Mouse (Mus musculus) bone marrow macrophage, adult 2 months (primary cell): ENCODE measurements around the gene Ago1.

Experiments used
- CTCF ChIP-seq: IDR thresholded peaks from 2 replicates; pipeline ENCODE4 v1.5.1; 2012; ENCODE audit warnings: low read depth, mild to moderate bottlenecking, low read length, moderate library complexity
- POLR2A ChIP-seq: IDR thresholded peaks from 2 replicates; pipeline ENCODE4 v1.6.1; 2012; ENCODE audit warnings: mild to moderate bottlenecking, low read depth, low read length, borderline replicate concordance

DNA sequence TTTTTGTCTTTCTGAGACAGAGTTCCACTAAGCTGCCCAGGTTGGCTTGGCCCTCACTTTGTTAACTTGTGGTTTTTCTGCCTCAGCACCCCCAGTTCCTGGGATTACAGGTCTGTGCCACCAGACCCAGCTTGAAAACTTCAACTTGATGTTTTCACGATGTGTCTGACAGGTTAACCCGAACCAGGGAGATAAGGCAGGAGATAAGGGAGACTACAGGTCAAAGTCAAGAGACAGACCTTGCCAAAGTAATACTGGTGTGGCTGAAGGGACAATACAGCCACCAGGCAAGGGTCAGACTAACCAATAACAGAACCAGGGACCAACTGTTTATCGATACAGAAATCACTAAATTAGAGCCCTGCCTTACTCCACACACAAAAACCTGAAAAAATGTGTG lies 11.9 kb upstream of the Ago1 start:
- no peak for TF ChIP-seq CTCF
- no peak for TF ChIP-seq POLR2A
